Mouse (Mus musculus): ENCODE measurements around the gene Gpc4. TPM values are rescaled to one million over a fixed set of nuclear protein-coding genes. Genes with fewer than 3 reads are reported as not detected.

Gpc4 gene
- polyA plus RNA-seq (2015; fragmentation: Illumina TruSeq; extraction: RNeasy Lipid Tissue Mini Kit (QIAGEN cat#74804); ENCODE audit: low read depth, low replicate concordance) = 6.4 TPM

DNA sequence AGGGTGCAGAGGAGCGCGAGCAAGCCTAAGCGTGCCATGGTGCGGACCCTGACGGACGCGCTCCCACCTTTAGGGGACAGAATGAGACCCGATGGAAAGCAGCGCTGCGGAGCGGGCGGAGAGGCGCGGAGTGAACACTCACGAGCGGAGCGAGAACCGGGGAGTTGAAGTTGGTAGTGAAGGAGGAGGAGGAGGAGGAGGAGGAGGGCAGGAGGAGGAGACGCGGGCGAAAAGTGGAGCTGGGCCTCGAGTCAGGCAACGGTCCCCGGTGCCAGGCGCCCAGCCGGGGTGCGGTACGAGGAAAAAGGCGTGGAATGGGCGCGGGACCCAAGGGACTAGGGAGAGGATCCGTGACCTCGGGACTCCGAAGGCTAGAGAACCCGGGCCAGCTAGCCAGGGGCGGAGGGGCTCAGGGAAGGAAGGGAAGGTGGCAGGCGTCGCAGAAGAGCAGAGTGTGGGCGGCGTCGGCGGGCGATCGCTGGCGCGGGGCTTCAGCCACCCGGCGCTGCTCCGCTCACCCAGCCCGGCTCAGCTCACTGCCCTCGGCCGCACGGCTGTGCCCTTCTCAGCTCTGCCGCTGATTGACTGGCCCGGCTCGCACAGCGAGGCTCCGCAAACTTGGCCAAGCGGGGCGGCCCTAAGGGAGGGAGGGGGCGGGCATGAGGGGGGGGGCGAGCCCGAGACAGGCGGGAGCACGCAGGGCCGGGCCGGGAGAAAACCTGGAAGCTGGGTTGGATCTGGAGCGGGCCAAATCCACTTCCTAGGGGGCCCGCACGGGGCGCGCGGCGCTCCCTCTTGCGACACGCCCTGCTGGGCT, at the start of gene Gpc4:
TSS of gene Gpc4 (minus strand) at position 515 of the 817 bp plus-strand sequence.

Other genes with a start within 250 kb of the Gpc4 start
- not detected for gene 1700080O16Rik, start 192.5 kb downstream of the Gpc4 start, polyA plus RNA-seq (2015; fragmentation: Illumina TruSeq; extraction: RNeasy Lipid Tissue Mini Kit (QIAGEN cat#74804); ENCODE audit: low read depth, low replicate concordance)